Mouse (Mus musculus) ES-CJ7 (cell line): ENCODE results near the gene Mtfr1l.

Experiments used
- DNase-seq: peaks from one replicate; pipeline ENCODE4 v3.0.0; 2011; ENCODE audit warnings: low read depth, low spot score

Mtfr1l gene

DNA sequence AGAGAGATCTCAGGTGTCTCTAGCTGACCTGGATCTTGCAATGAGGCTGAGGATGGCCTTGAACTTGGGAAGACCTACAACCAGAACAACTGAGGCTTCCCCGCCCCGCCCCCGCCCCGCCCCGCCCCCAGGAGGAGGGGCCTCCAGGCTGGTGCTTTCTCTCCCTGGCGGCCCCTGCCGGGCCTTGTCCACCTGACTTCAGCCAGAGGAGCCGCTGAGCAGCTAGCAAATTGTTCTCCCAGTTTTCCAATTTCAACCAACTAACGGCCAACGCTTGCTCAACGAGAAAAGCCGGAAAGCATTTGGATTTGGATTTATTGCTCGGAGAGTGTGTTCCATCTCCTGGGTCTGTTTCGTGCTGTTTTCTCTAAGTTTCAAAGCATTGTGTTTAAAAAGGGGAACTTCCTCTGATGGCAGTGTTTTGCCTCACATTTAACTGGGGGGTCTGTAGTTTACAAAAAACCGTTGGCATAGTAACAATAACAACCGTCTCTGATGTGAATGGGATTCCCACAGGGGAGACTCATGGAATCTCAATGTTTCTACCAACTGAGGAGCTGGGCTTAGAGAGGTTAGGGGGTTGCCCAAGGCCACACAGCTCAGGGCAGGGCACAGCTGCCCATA, 22.6 kb upstream of the Mtfr1l start:
- peak; percentile 40 for DNase-seq

DNA sequence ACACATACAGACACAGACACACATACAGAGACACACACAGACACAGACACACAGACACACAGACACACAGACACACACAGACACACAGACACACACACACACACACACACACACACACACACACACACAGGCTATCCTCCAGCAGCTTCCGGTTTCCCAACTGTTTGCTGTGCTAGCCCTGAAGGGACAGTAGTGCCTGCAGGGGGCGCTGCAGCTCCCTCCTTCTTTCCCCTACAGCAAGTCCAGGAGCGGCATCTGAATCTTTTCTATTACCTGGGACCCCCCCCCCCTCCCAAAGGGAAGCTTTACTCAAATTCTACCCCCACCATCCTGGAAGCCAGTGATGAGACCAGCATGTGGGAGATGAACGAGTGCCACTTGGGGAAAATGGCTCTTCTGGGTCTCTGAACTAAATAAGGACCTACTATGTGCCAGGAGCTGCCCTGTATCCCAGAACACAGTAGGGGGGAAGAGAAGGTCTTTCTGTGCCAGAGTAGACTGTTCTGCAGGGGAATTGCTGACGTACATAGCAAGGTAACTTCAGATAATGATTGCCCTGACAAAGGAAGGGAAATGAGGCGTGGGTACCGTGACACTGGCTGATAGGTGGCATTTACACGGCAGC, 20.9 kb upstream of the Mtfr1l start:
- DNase-seq, result peak; percentile 60

DNA sequence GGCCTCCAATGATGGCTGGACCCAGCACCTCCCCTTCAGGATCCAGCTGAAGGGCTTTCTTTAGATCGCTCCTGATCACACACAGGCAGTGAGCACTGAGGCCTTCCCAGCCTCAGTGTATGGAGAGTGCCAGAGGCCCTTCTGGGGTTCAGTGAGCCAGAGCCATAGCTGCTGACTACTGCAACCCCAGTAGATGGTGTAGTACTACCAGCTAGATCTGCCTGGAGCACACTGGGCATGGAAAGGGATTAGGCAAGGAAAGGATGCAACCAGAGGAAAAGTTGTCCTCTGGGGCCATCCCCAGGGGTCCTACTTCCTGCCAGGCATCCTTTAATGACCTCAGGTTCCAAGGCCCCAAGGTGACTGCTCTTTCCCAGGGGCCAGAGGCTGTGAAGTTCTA, 18.4 kb upstream of the Mtfr1l start:
- DNase-seq, result no peak

DNA sequence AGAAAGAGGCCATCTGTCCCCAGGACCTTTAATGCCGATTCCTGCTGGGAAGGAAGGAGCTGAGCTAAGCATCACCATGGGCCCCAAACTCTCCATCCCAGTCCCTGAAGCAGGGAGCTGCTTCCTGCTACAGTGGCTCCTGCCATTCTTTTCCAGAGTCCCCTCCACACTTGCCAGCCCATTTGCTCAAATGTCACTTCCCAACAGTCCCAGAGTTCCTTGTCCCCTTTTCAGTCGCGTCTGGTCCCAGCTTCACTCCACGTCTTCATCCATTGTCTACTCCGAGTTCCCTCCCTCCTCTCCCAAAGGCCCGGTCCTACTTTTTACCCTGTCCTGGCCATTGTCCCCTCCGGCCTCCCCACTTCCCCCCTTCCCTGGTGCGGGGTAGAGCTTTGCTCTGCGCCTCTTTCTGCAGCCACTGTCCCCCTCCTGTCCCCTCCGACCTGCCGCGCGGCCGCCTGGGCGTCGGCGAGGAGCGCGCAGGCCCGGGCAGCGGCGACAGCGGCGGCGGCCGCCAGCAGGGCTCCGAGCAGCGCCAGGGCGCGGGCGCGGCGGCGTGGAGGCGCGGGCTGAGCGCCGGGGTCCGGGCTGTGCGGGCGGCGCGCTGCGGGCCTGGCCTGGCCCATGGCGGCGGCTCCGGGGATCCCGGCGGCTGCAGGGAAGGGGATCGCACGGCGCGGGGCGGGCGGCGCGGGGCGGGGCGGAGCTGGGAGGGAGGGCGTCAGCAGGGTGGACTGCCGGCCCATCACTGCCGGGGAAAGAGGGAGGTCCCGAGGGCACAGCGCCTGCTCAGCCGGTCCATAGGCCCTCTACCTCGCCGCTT, 16.5 kb upstream of the Mtfr1l start, which contains the start of gene Selenon:
Gene Selenon (minus strand): TSS at position 673 of the 823 bp plus-strand sequence.
- DNase-seq, result no peak

DNA sequence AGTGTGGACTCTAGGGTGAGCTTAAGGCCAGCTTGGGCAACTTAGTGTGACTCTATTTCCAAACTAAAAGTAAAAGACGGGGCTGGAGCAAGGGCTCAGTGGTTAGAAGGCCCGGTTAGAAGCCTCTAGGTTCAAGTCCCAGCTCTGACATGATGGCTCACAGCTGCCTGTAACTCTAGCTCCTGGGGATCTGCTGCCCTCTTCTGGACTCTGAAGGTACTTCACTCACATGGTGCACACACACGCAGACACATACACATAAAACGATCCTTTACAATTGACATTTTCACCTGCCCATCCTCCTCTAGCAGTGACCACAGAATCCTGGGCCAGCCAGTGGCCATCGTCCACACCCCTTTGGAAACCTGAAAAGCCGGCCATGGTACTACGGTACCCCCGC, 14.7 kb upstream of the Mtfr1l start:
- peak; percentile 50 for DNase-seq

DNA sequence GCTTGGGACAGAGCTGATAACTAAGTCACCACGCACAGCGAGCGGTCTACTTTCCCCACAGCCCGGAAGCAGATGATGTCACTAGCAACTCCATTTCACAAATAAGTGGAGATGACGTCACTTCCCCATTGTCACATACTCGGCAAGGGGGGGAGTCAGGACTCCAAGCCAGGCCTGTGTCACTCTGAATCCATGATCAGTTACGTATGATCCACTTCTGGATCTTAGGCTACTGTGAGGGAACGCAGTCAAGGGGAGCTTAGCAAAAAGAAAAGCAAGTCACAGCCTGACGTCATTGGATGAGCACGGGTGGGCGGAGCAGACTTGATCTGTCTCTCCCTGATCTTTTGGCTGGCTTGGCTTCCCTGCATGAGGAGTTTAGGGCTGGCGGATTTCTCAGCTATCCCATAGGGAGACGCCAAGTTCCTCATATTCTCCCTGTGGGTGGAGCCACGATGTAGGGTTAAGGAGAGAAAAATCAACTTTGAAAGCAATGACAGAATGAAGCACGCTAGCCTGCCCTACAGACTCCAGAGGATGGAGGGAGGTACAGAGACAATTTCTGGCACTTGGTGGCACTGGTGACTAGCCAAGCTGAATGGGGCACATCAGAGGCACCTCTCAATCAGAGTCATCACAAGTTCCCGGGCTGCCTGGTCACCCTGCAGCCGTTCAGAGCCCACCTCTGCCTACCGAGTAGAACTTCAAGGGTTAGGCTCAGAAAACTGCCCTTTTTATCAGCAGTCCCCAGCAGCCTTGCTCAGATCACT, 13.2 kb upstream of the Mtfr1l start:
- DNase-seq, result no peak

DNA sequence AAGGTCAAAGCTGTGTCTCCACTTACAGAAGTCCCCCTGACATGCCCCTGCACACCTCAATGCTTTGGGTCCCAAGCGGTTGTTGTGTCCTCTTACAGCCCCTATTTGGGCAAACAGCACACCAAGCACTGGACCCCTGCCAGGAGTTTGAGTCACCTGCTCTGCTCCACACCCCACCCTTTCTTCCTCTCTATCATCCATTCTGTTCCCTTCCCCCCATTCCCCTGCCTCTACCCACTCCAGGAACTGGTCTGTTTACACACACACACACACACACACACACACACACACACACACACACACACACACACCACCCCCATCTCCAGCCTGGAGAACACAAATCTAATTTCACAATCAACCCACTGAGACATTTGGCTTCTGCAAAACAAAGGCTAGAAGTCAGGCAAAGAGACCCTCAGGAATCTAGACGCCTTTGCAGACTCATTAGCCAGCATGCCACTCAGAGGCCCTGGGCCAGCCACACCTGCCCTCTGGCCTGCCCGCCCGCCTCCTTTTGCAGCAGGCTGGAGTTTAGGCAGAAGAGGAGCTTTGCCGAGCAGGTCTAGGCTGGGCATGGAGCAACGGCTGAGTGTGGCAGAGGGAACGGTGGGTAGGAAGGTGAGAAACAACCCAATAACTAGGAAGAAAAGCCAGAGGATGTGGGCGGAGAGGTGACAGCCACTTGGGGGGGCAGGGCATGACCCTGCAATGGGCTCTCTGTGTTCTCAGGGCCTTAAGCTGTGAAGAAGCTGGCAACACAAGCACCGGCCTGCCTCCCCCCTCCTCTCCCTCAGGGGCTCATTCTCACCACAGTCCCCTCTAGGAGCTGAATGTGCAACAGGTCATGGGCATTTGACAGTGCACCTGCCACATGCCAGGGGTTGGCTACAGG, 11.9 kb upstream of the Mtfr1l start:
- DNase-seq, result no peak

DNA sequence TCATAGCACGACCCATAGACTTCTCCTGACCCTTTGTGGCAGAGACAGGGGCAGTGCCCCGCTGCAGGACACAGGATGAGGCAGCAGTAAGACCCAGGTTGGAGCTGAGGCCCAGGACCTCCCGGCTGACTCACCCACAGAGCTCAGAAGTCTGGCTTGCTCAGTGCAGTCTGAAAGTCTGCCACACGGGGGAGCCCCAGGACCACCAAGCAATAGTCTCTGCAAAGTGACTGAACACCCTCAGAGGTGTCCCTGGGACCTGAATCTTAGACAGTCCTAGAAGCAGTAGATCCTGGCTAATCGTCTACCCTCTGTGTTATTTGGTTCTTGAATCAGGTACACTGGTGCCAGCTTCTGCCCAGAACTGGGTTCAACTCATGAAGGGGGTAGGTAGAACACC, 8.1 kb upstream of the Mtfr1l start:
- DNase-seq, result peak; percentile 83

DNA sequence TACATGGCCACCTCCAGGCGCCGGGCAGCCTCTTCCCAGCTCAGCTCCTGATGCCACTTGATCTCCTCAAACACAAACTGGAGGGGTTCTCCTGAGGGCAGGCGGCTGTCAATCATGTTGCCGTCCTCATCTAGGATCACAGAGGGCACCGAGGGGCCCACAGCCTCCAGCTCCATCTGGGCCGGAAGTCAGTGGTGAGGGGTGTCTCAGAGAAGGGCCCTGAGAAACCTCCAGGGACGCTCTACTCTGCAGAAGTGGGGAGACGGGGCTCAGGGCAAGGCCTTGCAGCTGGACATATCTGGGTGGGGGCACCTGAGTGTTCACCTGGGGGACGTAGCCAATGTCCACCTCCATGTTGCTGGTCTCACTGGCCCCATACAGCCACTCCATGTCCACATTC, 7.5 kb upstream of the Mtfr1l start:
- DNase-seq, result no peak

DNA sequence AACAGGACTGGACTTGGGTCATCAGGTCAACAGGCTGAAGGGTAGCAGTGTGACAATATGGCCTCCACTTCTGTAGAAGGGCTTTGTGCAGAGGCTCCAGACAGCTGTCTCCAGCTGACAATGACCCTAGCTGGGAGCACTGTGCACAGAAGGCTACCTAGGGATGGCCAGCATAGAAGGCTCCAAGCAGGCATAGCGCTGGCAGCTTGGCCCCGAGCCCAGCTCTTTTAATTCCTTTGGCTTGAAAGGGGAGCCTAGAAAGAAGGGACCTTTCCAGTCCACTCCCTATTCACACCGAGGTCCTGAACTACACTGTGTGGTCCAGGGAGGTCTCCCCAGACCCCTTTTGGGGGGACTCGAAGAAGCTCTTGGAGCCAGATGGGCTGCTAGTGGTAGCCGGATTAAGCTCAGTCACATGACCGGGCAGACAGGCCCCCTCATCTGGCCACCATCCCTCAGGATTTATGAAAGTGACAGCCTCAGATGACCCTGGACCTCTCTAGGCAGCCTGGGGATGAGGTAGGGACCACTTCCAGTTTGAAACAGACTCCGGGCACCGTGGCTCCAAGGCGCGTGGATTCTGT, 3.9 kb upstream of the Mtfr1l start:
- DNase-seq, result no peak

DNA sequence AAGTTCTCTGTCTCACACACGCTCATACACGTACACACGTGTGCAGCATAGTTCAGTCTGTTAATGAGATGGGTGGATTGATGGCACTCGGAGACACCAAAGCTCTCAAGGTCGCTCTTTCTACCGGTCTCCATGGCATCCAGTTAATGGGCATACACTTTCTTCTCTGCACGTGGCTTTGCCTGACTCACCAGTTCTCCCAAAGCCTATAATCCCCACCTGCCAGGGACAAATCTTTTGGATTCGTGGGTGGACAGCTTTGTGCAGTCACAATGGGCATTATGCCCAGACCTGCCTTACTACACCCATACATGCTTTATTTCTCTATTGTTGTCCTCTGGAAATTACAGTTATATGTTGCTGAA, 582 bp upstream of the Mtfr1l start:
- no peak for DNase-seq

DNA sequence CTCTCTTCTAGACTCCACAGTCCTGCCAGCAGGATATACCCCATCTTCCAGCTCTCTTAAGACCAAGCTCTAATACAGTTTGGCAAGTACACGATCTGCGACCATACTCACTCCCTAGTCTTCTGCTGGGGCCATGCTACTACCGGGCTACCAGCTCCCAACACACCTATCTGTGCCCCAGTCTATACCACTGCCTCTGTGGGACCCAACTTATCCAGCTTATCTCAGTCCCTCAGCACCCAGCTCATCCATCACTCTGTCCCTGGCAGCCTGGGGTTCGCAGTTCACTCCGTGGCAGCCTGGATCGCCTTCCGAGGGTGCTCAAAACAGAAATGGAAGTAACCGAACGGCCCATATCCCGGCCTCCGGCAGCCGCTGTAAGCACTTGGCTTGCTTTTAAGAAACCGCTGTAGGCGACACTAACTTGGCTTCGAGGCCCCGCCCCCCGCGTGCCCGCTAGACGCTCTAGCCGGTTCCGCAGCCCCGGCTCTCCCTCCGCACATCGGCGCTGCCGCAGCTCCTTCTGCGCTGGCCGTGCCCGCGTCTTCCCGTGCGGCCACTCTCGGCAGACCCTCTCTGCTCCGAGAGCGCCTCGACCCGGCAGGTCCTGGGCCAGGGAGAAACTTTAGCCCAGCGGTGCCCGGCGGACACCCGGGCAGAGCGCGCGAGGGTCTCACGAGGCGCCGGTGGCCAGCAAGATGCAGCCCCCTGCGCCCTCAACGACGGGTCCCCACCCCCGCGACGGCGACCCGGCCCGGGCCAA, 882 bp downstream of the Mtfr1l start:
- peak; percentile 49 for DNase-seq

DNA sequence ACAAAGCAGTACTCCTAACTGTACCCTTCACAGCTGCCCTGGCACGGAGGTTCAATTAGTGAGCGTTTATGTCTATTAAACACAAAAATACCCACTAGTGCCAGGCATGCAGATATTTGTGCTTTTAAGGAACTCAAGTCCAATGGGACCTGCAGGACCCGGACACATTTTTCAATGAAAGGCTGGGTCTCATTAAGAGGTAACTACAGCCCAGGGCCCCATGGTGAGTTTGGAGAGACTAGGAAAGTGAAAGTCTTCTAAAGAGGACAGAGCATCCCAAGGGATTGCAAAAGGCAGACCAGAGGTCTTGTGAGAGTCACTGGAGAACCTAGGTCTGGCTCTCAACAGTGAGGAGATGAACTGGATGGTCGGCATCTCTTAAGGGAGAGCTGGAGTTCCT, 1.8 kb downstream of the Mtfr1l start:
- no peak for DNase-seq

DNA sequence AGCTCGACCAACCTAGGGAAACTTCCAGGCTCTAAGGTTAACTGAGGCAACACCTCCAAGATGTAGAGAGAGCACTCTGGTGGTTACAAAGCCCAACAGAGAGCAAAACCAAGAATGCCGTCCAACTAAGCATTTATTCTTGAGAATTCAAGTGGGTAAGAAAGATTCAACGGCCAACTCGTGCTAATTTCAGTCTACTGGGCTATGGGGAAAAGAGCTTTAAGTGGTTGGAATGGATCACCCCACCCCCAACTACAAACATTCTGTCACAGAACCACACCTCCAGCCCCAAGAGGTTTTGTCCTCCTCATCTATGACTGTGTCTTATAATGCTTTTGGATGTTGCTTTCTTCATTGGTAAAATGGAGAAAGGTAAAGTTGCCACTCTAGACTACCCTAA, 2.3 kb downstream of the Mtfr1l start:
- no peak for DNase-seq

DNA sequence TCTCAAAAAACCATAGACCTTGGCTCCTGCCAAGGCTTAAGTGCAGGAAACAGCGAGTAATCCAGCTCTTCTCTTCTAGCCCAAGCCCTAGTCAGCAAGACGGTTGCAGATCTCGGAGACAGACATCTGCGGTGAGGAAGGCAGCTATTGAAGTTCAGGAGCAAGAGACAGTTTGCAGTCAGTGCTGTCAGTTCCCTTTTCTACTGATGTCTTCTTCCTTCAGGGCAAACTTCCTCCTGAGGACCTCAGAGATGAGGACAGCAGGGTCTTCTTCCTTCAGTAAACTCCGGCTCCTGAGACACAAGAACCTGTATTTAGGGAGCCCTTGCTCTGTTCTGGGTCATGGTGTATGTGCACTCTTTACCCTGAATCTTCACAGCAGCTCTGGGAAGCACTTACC, 9.0 kb downstream of the Mtfr1l start:
- DNase-seq, result no peak

DNA sequence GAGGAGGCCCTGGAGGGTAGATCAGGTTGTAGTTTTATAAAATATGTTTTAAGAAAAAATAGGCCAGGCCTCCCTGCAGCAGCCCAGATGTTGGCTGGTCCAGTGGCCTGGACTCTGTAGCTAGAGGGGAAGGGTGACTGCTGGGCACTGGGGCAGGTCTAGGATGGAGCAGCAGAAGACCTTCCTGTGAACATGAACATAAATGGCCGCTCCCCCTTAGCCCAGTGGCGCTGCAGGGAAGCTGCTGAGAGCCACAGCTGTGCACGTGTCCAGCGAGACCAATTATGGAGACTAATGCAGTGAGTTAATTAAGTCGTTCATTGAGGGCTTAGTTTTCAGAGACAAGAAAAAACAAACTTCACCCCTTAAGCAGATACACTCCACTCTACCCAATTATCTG, 9.4 kb downstream of the Mtfr1l start:
- no peak for DNase-seq

DNA sequence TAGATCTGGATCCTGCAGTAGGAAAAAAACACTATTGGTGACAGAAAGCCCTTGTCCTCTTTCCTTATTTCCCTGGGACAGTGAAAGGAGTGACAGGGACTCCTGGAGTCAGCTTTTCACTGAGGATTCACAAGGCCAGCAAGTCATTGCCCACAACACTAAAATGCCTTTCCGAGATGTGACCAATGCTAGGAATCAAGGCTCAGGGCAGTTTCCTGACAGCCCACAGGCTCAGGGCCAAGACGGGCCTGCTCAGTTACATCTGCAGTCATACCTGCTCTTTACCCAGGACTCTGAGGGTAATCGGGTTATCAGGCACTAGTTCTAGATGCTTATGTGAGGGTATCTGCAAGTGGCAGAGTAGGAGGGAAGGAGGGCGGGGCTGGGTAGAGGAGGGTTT, 11.7 kb downstream of the Mtfr1l start:
- no peak for DNase-seq

DNA sequence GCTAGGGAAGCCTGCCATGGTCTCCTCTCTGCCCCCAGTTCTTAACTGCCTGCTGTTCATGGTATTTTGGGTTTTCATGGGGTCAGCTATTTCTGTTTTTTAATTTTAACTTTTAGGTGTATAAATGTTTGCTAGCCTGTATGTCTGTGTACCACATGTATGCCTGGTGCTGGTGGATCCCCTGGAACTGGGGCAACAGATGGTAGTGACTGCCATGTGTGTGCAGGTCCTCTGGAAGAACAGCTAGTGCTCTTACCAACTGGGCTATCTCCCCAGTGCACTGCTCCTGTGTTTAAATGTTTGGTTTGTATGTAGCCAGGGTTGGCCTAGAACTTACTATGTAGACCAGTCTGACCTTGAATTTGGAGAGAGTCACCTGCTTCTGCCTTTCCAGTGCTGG, 15.9 kb downstream of the Mtfr1l start:
- no peak for DNase-seq

DNA sequence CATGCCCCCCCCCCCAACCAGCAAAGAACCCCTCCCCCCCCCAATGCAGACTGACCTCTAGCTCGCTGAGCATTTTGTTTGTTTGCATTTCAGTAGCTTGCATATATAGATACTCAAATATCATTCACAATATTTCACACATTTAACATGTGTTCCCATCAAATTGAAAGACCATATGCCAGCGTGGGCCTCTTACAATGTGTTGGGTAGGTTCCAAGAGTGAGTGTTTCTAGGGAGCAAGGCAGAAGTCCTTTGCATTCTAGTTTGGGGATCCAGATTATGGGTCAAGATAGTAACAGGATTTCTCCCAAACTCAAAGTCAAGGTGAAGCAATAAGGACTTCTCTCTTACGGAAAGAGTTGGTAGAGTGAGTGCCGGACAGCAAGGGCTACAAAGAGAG, 16.6 kb downstream of the Mtfr1l start:
- DNase-seq, result no peak

DNA sequence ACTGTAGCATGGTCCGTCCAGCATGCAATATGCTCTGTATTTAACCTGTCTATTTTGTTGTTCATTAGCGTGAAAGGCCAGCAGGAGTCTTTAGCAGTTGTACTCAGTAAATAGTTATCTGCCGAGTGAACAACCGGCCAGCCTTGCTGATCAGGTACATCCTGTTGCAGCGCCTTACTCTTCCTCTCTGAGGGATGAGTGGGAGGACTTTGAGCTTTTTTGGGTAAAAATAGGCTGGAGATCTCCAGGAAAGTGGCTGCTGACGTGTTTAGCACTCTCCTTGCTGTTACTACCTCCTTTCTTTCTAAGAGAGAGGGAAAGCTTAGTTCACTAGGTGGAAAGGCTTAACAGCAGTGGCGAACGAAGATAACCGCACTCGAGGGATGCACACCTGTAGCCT, 17.5 kb downstream of the Mtfr1l start:
- DNase-seq, result no peak
